Mouse (Mus musculus): ENCODE measurements at regions not wholly inside any gene's neighbourhood (a gene's known extent, or its start where the extent isn't known, plus 50 kb on each side); places are given as distances from the start of the nearest gene placed in this dataset.
"Not testable (repeated sequence)": the region's sequence is repeated elsewhere in the genome, so short reads cannot be mapped to it uniquely, and the experiment has no call there.

- H3K27ac ChIP-seq (ENCODE audit: insufficient read depth, low read length): no peak overlapping the region
- H3K27me3 ChIP-seq (ENCODE audit: control insufficient read depth, insufficient read depth, low read length): no peaks in the 10 kb centered on the region
- TF ChIP-seq CTCF (IDR thresholded peaks at IDR 0.05; ENCODE audit: borderline replicate concordance, insufficient read depth, low read depth, low read length): no peak
- no peak for TF ChIP-seq POLR2A (IDR thresholded peaks at IDR 0.05; ENCODE audit: borderline replicate concordance, insufficient read depth, low read length)
- H3K4me1 ChIP-seq (ENCODE audit: control insufficient read depth, insufficient read depth, low read length): no peaks in the 10 kb centered on the region
- no peak overlapping the region for H3K4me3 ChIP-seq (replicated peaks; ENCODE audit: insufficient read depth, low read depth, low read length)
- WGBS: 85% methylated on average over 2 of the region's 2 CpGs
- DNase-seq: no peak
These were observed 74.2 kb upstream of the Magee2 start for GRCm38 (mm10) chrX:104931153-104931706.

GRCm38 (mm10) chrX:104951587-104951986 lies 94.5 kb upstream of the Magee2 start:
- Histone ChIP-seq H3K4me1 (ENCODE audit: control insufficient read depth, insufficient read depth, low read length) (no peaks in the 10 kb centered on the region), H3K27ac (ENCODE audit: insufficient read depth, low read length) (no peak overlapping the region), H3K27me3 (ENCODE audit: control insufficient read depth, insufficient read depth, low read length) (no peaks in the 10 kb centered on the region), H3K4me3 (replicated peaks; ENCODE audit: insufficient read depth, low read depth, low read length) (no peak overlapping the region)
- WGBS: 26% methylated on average over 2 of the region's 2 CpGs
- TF ChIP-seq POLR2A (IDR thresholded peaks at IDR 0.05; ENCODE audit: borderline replicate concordance, insufficient read depth, low read length) (no peak), CTCF (IDR thresholded peaks at IDR 0.05; ENCODE audit: borderline replicate concordance, insufficient read depth, low read depth, low read length) (no peak)
- no peak for DNase-seq

GRCm38 (mm10) chrX:104952809-104953208 lies 95.7 kb upstream of the Magee2 start:
- not testable (repeated sequence) for H3K27ac ChIP-seq (ENCODE audit: insufficient read depth, low read length); H3K4me3 ChIP-seq (replicated peaks; ENCODE audit: insufficient read depth, low read depth, low read length); H3K4me1 ChIP-seq (ENCODE audit: control insufficient read depth, insufficient read depth, low read length); H3K27me3 ChIP-seq (ENCODE audit: control insufficient read depth, insufficient read depth, low read length); DNase-seq
- WGBS: 28% methylated on average over 4 of the region's 5 CpGs

GRCm38 (mm10) chrX:104953391-104953790 lies 96.3 kb upstream of the Magee2 start:
- H3K4me1 ChIP-seq (ENCODE audit: control insufficient read depth, insufficient read depth, low read length); H3K27ac ChIP-seq (ENCODE audit: insufficient read depth, low read length); H3K27me3 ChIP-seq (ENCODE audit: control insufficient read depth, insufficient read depth, low read length); H3K4me3 ChIP-seq (replicated peaks; ENCODE audit: insufficient read depth, low read depth, low read length); DNase-seq: not testable (repeated sequence)
- WGBS: 72% methylated on average over 1 of the region's 3 CpGs

- Histone ChIP-seq H3K27me3 (ENCODE audit: control insufficient read depth, insufficient read depth, low read length) (no peaks in the 10 kb centered on the region), H3K4me3 (replicated peaks; ENCODE audit: insufficient read depth, low read depth, low read length) (no peak overlapping the region), H3K27ac (ENCODE audit: insufficient read depth, low read length) (no peak overlapping the region), H3K4me1 (ENCODE audit: control insufficient read depth, insufficient read depth, low read length) (no peaks in the 10 kb centered on the region)
- 88% methylated on average over 2 of the region's 2 CpGs for WGBS
- TF ChIP-seq POLR2A (IDR thresholded peaks at IDR 0.05; ENCODE audit: borderline replicate concordance, insufficient read depth, low read length) (no peak), CTCF (IDR thresholded peaks at IDR 0.05; ENCODE audit: borderline replicate concordance, insufficient read depth, low read depth, low read length) (no peak)
- DNase-seq: no peak
These were observed 101.1 kb upstream of the Pbdc1 start for GRCm38 (mm10) chrX:104978432-104978831.

GRCm38 (mm10) chrX:105003260-105003659 lies 76.3 kb upstream of the Pbdc1 start:
- DNase-seq: no peak
- WGBS: 12% methylated on average over 3 of the region's 3 CpGs
- no peaks in the 10 kb centered on the region for H3K27me3 ChIP-seq (ENCODE audit: control insufficient read depth, insufficient read depth, low read length)
- no peak overlapping the region for H3K4me3 ChIP-seq (replicated peaks; ENCODE audit: insufficient read depth, low read depth, low read length)
- no peak overlapping the region for H3K27ac ChIP-seq (ENCODE audit: insufficient read depth, low read length)
- no peaks in the 10 kb centered on the region for H3K4me1 ChIP-seq (ENCODE audit: control insufficient read depth, insufficient read depth, low read length)
- no peak for TF ChIP-seq POLR2A (IDR thresholded peaks at IDR 0.05; ENCODE audit: borderline replicate concordance, insufficient read depth, low read length)
- TF ChIP-seq CTCF (IDR thresholded peaks at IDR 0.05; ENCODE audit: borderline replicate concordance, insufficient read depth, low read depth, low read length): no peak

- H3K4me3 ChIP-seq (replicated peaks; ENCODE audit: insufficient read depth, low read depth, low read length): no peak overlapping the region
- no peak for TF ChIP-seq POLR2A (IDR thresholded peaks at IDR 0.05; ENCODE audit: borderline replicate concordance, insufficient read depth, low read length)
- TF ChIP-seq CTCF (IDR thresholded peaks at IDR 0.05; ENCODE audit: borderline replicate concordance, insufficient read depth, low read depth, low read length): peak; percentile 60; the same call in 1 of the 2 replicates
- no peak overlapping the region for H3K27ac ChIP-seq (ENCODE audit: insufficient read depth, low read length)
- H3K27me3 ChIP-seq (ENCODE audit: control insufficient read depth, insufficient read depth, low read length): no peaks in the 10 kb centered on the region
- H3K4me1 ChIP-seq (ENCODE audit: control insufficient read depth, insufficient read depth, low read length): no peaks in the 10 kb centered on the region
- 16% methylated on average over 2 of the region's 2 CpGs for WGBS
- DNase-seq: peak; percentile 13 to 20
These were observed 73.1 kb upstream of the Pbdc1 start for GRCm38 (mm10) chrX:105006445-105006844.
